Mouse (Mus musculus) C2C12 (cell line): ENCODE data around the gene Tubgcp5. TPM values are rescaled to one million over a fixed set of nuclear protein-coding genes. Genes with fewer than 3 reads are reported as not detected.

ENCODE experiments used
- H3K27me3 ChIP-seq: one replicate; pipeline ENCODE4 v1.6.1; 2011; ENCODE audit not compliant: control insufficient read depth, insufficient read depth, insufficient read length
- H3K36me3 ChIP-seq: one replicate; pipeline ENCODE4 v1.6.1; 2011; ENCODE audit not compliant: control insufficient read depth, insufficient read depth
- H3K4me3 ChIP-seq: one replicate; pipeline ENCODE4 v1.5.1; 2011; ENCODE audit warnings: mild to moderate bottlenecking, control low read depth; ENCODE audit not compliant: poor library complexity, insufficient read depth, severe bottlenecking
- H3K79me2 ChIP-seq: one replicate; pipeline ENCODE4 v1.6.1; 2011; ENCODE audit not compliant: control insufficient read depth, insufficient read depth
- H3K79me3 ChIP-seq: one replicate; pipeline ENCODE4 v1.6.1; 2011; ENCODE audit warnings: low read depth, control low read depth
- H3ac ChIP-seq: one replicate; pipeline ENCODE3; 2011; ENCODE audit warnings: low read depth; ENCODE audit not compliant: control insufficient read depth, insufficient read length
- CEBPB ChIP-seq: IDR thresholded peaks from one replicate; pipeline ENCODE4 v1.6.1; 2011; ENCODE audit warnings: low read depth, mild to moderate bottlenecking, control low read depth, moderate library complexity
- CTCF ChIP-seq: IDR thresholded peaks from one replicate; pipeline ENCODE4 v1.5.1; 2011; ENCODE audit not compliant: control insufficient read depth, insufficient read depth, insufficient read length
- FOSL1 ChIP-seq: IDR thresholded peaks from one replicate; pipeline ENCODE4 v1.8.0; 2011; ENCODE audit warnings: mild to moderate bottlenecking, low read length; ENCODE audit not compliant: poor library complexity, insufficient read depth, severe bottlenecking
- MAX ChIP-seq: IDR thresholded peaks from one replicate; pipeline ENCODE4 v1.6.1; 2011; ENCODE audit warnings: mild to moderate bottlenecking, control low read depth
- MYOD1 ChIP-seq: IDR thresholded peaks from one replicate; pipeline ENCODE4 v1.6.1; 2011; ENCODE audit warnings: low read depth; ENCODE audit not compliant: control insufficient read depth, insufficient read length
- MYOG ChIP-seq: IDR thresholded peaks from one replicate; pipeline ENCODE4 v1.6.1; 2011; ENCODE audit not compliant: control insufficient read depth, insufficient read length; ENCODE audit errors: extremely low read depth
- USF1 ChIP-seq: IDR thresholded peaks from one replicate; pipeline ENCODE4 v1.6.1; 2011; ENCODE audit warnings: low read depth, mild to moderate bottlenecking, control low read depth, moderate library complexity
- polyA plus RNA-seq: library from polyadenylated mRNA; unstranded; fragments of >200 nt; fragmentation: generic; extraction: Trizol; gene quantifications from one replicate; pipeline ENCODE4 v1.2.1, GENCODE M21; 2012; ENCODE audit warnings: missing spikeins

Gene Tubgcp5
- polyA plus RNA-seq, 1 experiment = 3.6 TPM

DNA sequence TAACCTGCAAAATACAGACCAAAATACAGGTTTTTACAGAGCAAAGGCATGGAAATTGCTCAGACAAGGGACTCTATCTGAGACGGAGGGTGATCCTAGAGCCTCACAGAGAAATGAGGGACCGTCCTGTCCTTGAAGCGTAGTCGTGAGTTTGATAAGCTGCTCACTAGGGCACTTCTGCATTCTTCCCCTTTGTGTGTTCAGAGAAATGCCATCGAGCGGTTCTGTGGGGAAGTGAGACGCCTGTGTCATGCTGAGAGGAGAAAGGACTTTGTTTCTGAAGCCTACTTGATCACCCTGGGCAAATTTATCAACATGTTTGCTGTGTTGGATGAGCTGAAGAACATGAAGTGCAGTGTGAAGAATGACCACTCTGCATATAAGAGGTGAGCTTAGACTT lies 80.7 kb downstream of the Tubgcp5 start:
- H3K36me3 ChIP-seq = peaks cover 43% of the 10 kb centered on the region
- no peak overlapping the region for H3ac ChIP-seq
- TF ChIP-seq MAX = no peak
- no peak for TF ChIP-seq MYOG
- TF ChIP-seq FOSL1 = no peak
- TF ChIP-seq MYOD1 = no peak
- no peak for TF ChIP-seq USF1
- TF ChIP-seq CTCF = no peak
- no peak for TF ChIP-seq CEBPB
- no peaks in the 10 kb centered on the region for H3K27me3 ChIP-seq
- peaks cover 5% of the 10 kb centered on the region for H3K79me3 ChIP-seq
- H3K4me3 ChIP-seq = no peak overlapping the region
- peaks cover 13% of the 10 kb centered on the region for H3K79me2 ChIP-seq

DNA sequence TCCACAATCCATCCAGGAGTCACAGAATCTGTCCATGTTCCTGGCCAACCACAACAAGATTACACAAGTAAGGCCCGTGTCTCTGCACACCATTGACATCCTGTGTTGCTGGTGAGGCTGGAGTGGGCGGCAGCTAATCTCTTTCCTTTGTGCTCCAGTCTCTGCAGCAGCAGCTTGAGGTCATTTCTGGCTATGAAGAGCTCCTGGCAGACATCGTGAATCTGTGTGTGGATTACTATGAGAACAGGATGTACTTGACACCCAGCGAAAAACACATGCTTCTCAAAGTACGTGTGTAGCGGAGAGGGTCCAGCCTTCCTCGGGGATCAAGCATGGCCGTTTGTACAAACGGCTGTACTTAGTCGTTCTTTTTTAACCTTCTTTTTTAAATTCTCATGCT lies 83.8 kb downstream of the Tubgcp5 start:
- H3K79me2 ChIP-seq = no peaks in the 10 kb centered on the region
- TF ChIP-seq FOSL1 = no peak
- no peak for TF ChIP-seq CTCF
- no peak for TF ChIP-seq MAX
- no peak for TF ChIP-seq MYOG
- TF ChIP-seq USF1 = no peak
- TF ChIP-seq CEBPB = no peak
- no peak for TF ChIP-seq MYOD1
- no peak overlapping the region for H3ac ChIP-seq
- H3K79me3 ChIP-seq = no peaks in the 10 kb centered on the region
- H3K4me3 ChIP-seq = no peak overlapping the region
- H3K27me3 ChIP-seq = no peaks in the 10 kb centered on the region
- peaks cover 60% of the 10 kb centered on the region for H3K36me3 ChIP-seq

- Histone ChIP-seq H3ac (no peak overlapping the region), H3K79me2 (no peaks in the 10 kb centered on the region), H3K4me3 (no peak overlapping the region), H3K79me3 (no peaks in the 10 kb centered on the region), H3K27me3 (no peaks in the 10 kb centered on the region), H3K36me3 (peaks cover 45% of the 10 kb centered on the region)
- TF ChIP-seq CTCF (no peak), MYOG (no peak), MAX (no peak), MYOD1 (no peak), USF1 (no peak), FOSL1 (no peak), CEBPB (no peak)
Observed at GRCm38 (mm10) chr7:55880882-55881281, 86.9 kb downstream of the Tubgcp5 start.

Other genes starting within 250 kb of the Tubgcp5 start
- not detected for gene Siglech, start 26.0 kb upstream of the Tubgcp5 start, polyA plus RNA-seq
- 47.9 TPM for gene Cyfip1, start 47.6 kb downstream of the Tubgcp5 start, polyA plus RNA-seq
- gene Nipa2, start 168.3 kb downstream of the Tubgcp5 start, polyA plus RNA-seq = 17.2 TPM
- gene Nipa1, start 225.8 kb downstream of the Tubgcp5 start, polyA plus RNA-seq = 3.9 TPM